Mouse (Mus musculus) liver, embryonic 14.5 days (tissue): ENCODE measurements around the gene Capn7.

Source experiments
- CTCF ChIP-seq: IDR thresholded peaks from 2 replicates; pipeline ENCODE4 v1.5.1; 2016; ENCODE audit warnings: antibody characterized with exemption, low read depth, control low read depth
- EP300 ChIP-seq: IDR thresholded peaks from 2 replicates; pipeline ENCODE4 v1.6.1; 2016; ENCODE audit warnings: antibody characterized with exemption, low read depth

- TF ChIP-seq CTCF (no peak), EP300 (no peak)
These were observed 14.2 kb upstream of the Capn7 start for GRCm38 (mm10) chr14:31322191-31322590.
